Mouse (Mus musculus): ENCODE data around the gene Slc13a4.

The Slc13a4 gene

DNA sequence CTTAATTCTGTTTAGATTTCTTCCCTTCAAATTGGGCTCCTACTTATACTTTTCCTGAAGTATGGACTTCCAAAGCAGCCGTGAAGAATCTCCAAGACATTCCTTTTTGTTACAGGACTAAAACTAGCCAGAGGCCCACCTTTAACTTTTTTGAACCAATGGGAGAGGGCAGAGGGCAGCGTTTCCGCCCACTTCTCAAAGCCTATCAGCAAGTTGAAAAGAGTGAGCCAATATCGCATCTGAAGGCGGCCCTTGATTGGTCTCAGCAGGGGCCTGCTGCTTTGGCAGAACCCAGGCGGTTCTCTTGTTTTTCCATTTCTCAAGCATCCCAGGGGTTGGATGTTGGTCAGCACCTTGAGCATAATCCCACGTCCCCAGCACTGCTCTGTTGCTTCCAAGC is at the start of gene Slc13a4:
Slc13a4 (minus strand) TSS at position 95 of the 400 bp plus-strand sequence.
- DNase-seq (ENCODE audit: low spot score): no peak

DNA sequence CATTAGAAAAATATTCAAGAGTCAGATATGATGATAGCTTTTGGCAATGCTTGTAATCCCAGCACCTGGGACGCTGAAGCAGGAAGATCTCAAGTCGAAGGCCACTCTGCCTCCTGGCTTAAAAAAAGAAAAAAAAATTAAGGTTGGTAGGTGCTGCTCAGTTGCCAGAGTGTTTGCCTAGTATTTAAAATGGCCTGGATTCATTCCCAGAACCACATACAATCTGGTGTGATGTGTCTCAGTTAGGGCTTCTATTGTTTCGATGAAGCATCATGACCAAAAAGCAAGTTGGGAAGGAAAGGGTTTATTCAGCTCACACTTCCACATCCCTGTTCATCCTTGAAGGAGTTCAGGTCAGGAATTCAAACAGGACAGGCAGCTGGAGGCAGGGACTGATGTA is 47.4 kb upstream of the Slc13a4 start:
- no peak for DNase-seq (ENCODE audit: low spot score)

DNA sequence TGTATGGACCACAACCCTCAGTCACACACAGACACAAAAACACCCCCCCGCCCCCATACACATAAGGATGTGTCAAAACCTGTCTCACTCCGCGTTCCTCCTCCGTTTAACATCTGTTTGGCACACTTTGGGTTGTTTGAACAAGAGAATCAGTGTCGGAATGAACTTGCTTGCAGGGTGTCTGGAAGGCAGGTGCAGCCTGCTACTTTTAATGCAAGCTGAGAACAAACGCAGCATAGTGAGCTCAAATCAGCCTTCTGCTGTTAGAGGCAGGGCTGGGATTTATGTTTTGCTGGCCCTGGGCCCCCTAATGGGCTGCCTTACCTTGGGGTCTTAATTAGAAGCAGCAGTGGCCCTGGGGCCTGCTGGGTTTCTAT is 46.7 kb upstream of the Slc13a4 start:
- DNase-seq (ENCODE audit: low spot score): no peak

DNA sequence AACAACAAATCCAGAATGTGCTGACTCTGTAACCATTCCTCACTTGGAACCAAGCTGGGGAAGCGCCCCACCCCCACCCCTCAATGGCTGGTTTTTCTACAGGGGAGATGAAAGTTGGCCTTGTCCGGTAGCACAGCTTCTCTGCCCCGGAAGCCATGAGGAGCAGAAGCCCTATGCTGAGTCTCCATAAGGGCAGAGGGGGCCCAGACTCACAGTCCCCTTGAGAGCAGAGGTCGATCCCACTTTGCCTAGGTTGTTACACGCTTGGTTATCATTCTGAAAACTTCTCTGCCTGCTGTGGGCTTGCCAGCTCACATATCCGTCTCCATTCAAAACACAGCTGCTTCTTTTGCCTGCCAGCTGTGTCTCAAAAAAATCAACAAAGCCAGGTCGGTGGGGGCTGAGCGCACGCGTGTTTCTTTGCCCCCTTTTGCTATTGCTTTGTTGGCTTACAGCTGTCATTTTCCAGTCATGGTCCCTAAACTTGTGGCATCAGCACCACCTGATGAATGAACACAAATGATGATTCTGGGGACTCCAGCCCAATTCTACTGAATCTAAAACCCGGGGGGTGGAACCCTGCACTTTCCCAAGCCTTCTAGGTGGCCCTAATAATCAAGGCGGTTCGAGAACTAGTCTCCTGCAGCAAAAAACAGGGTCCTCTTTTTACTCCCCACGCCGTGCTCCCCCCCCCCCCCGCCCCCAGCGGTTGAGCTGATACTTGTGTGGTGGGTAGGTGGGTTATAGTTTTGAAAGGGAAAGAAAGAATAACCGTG is 46.1 kb upstream of the Slc13a4 start:
- no peak for DNase-seq (ENCODE audit: low spot score)

DNA sequence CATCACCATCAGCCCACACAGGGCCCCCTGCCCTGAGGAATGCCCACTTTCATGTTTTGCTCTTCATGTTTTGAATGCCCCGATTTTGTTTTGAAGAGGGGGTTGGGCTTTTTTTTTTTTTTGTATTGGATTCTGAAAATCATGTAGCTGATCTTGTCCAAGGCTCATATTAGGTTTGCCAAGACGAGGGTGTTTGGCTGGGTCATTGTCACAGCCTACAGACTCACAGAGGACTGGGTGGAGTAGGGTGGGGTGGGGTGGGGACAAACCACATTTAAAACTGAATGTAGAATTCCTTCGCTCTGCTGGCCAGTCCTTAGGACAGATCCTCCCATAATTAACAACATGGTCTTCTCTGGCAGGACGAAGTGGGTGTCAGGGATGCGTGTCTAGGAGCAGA is 45.5 kb upstream of the Slc13a4 start:
- no peak for DNase-seq (ENCODE audit: low spot score)

DNA sequence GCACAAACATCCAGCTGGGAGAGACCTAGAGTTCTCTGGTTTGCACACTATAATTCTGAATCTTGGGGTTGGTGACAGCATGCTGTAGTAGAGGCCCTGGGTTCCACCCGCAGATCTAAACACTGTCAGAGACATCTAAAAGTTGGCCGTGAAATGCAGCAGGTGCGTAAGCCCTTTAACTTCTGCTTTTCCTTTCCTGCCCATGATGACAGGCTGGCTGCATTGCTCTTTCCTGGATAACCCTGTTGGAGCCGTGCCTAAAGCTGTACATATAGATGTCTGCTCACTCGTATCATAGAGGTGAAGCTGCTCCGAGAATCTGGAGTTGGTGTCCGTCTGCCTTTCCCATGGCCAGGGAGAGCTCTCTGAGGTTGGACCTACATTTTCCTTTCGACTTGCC is 44.9 kb upstream of the Slc13a4 start:
- DNase-seq (ENCODE audit: low spot score): no peak

DNA sequence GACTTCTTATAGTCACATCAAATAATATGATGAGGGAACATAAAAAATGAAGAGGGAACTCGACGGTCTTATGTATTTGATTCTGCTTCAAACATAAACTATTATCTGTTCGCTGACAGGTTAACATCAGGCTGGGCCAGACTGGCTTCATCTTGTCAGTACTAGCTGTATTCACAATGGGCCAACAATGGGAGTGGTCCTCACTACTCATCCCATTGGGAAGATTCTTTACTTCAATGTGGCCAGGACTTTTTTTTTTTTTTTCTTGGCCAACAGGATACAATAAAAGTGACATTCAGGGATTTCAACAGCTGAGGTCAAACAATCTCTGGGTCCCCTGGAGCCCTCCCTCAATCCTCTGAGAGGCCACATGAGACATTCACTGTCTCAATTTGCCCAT is 43.9 kb upstream of the Slc13a4 start:
- no peak for DNase-seq (ENCODE audit: low spot score)

DNA sequence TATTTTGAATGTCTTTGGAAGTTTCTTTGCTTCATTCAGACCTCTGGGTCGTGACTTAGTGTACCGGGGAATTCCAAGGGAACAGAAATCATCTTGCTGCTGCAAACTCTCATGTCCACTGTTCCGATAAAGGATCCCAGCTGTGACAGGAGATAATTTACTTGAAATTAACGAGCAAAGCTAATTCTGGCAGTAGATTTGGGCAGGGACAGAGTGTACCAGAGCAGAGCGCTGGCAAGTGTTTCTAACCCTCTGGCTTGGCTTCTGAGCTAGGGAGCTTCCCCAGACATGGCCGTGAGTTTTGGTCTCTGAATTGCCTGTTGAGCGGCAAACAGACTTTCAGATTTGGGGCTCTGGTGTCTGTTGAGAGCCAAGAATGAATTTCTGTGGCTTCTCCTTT is 41.9 kb upstream of the Slc13a4 start:
- no peak for DNase-seq (ENCODE audit: low spot score)

DNA sequence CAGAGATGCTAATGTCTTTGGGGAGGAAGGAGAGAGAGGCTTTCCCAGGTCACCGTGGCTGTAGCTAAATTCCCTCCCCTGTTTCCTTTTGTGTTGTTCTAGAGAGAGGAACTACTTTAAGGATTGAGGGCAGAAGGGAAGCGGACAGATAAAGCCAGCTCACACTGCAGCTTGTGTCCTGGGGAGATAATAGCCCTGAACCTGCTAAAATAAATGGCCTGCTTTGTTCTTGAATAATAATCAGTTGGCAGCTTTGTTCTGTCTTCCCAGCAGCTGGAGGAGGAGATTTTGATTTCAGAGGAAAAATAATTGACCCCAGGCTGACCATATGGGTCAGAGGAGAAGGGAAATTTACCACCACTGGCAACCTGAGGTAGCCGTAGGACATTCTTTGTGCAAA is 30.7 kb upstream of the Slc13a4 start:
- DNase-seq (ENCODE audit: low spot score): no peak

DNA sequence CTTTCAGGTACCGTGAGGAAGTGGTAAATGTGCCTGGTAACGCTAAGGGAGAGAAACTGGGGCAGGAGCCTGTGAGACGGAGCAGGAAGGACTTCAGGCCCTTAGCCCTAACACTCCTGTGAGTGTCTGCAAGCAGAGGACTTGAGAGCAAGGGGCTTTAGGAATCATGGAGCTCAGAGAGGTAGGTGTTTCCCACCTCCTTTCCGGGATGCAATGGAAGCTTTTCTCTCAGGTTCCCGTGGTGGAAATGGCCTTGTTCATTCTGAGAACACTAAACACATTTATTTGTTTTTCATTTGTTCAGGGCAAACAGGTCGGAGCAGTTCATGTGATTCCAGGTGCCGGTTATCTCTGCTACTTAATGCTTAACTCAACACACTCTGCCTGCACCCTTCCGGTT is 29.9 kb upstream of the Slc13a4 start:
- DNase-seq (ENCODE audit: low spot score): no peak

DNA sequence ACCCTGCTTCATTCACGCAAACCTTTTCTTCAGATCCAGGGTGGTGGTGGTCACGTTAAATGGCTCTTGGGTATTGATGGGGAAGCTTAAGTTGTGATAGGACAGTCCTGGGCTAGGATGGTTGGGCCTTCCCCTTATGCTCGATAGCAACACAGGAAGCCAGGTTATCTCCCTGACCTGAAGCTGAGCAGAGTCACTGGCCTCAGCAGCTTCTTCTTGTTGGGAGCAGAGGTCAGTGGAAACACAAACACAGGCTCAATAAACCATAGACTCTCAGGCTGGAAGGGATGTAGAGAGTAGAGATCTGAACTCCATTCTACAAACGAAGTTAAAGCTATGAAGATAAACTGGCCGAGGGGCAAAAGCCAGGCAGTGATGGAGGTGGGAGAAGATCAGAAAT is 27.5 kb upstream of the Slc13a4 start:
- no peak for DNase-seq (ENCODE audit: low spot score)

DNA sequence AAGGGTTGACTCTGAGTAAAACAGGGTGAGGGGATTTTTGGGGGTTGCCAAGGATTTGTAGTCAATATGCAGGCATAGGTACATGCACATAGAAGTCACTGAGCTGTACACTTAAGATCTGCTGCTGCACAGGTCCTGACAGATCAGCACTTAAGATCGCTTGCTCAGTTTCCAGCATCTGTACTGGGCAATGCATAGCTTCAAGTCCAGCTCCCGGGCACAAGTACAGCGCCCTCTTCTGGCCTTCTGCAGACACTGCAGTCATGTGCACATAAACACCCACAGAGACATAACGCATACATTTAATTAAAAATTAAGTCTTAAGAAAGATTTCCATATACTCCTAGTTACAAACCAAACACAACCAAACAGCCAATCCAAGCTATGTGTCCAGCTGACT is 26.3 kb upstream of the Slc13a4 start:
- no peak for DNase-seq (ENCODE audit: low spot score)

DNA sequence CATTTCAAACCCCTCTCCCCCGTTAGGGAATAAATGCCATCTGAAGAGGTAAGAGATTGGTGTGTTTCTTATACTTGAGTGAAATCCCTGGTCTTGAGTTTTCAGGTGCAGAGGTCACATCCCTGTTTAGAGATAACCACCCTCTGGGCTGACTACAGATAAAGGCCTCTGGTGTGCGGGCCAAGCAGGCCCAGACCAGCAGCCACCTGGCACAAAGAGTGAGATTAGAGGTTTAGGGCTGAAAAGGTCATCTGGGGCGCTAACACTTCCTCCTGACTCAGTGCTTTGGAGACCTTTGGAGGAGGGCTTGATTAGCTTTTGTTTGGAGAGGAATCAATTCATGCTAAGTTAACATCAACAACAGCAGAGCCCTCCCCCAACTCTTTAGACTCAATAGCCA is 25.7 kb upstream of the Slc13a4 start:
- no peak for DNase-seq (ENCODE audit: low spot score)

DNA sequence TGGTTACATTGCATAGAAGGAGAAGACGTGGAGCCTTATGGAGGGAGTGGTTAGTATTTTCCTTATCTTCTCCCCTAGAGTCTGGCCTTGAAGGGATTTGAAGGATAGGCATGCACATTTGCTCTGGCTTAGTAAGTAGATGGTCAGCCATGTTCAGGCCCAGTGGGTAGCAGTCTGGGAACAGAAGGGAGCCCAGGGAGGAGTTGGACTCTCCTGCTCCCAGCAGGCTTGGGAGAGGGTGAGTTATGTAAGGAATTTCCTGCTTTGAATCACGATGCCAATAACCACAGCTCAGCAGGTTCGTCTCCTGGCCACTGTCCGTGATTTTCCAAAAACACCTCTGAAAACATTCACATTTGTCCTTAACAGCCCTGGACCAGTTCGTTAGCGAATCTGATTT is 22.9 kb upstream of the Slc13a4 start:
- no peak for DNase-seq (ENCODE audit: low spot score)

DNA sequence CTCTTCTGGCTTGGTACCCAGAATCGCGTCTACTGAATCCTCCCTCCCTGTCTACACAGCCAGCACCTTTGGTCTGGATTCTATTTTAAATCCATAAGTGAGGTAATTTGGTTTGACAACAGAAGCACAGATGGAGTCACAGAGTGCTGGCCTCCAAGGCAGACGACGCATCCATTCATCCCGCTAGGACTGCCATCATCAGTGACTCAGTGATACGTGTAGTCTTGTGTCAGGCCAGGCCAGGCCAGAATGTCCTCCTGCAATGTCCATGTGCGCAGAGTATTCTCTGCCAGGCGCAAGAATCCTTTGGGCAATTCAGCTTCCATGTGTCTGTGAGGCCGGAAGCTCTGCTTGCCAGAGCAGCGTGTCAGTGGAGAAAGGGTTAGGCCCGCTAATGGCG is 22.0 kb upstream of the Slc13a4 start:
- no peak for DNase-seq (ENCODE audit: low spot score)

DNA sequence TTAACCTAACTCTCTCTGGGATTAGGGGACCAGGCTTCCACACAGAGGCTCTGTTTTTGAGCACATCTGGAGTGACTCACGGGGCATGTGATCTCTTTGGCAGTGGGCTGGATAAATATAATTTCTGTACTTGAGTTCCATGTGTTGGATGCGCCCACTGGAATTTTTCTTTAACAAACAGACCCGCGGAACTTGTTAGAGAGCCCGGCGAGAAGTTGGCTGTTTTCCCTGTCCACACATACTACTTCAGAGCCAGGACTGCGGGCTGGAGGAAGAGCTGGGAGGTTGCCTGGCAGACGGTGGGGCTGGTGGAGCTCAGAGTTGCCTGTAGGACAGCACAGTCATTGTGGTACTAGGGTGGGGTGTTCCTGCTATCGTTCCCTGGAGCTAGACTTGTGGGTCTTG is 18.2 kb upstream of the Slc13a4 start, which contains the start of gene Fam180a:
Fam180a (minus strand) TSS at position 31 of the 405 bp plus-strand sequence.
- DNase-seq (ENCODE audit: low spot score): no peak

DNA sequence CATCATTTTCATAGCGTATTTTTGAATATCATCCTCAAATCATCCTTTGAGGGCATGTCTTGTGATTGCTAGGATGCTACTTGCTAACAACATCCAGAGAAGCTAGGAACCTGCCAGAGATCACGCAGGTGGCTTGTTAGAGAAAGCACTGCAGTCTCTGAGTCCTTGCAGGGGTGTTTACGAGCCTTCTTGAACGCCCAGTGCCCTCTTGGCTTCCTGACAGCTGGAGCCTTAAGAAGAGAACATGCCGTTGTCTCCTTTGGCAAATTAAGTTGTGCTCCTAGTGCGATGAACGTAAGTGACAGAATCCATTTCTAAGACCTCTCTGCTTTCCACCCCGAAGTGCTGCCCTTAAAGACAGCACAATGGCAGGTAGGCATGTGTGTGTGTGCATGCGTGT is 16.4 kb upstream of the Slc13a4 start:
- DNase-seq (ENCODE audit: low spot score): no peak

DNA sequence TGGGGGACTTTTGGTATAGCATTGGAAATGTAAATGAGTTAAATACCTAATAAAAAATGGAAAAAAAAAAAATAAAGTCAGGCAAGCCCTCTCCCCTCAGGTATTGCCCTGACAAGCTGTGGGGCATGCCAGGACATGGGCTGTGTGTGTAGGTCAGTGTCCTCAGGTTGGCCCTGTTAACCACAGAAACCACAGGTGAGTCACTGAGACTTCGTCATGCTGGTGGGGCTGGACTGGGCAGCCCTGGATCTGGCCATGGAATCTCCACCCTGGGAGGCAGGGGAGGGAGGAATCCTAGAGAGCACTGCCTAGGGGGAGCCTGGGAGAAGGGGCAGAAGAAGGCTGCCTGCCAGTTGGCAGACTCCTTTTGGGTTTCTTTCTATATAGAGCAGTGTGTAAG is 15.1 kb upstream of the Slc13a4 start:
- no peak for DNase-seq (ENCODE audit: low spot score)

DNA sequence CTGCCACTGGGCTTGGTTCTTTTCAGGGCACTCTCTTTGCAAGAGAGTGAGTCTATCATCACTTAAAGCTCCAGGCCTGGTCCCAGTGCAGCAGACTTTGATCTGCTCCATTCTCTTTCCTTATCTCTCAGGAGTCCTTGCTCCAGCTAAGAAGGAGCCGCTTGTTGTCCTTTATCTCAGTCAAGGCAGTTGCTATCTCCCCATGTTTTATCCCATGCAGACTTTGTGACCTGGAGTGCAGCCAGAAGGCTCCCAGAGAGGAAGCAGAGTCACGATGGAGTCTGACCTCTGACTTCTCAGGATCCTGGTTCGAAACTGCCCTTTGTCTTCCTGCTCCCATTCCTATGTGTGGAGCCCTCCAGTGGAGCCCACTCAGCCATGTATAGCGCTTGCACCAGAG is 13.2 kb upstream of the Slc13a4 start:
- DNase-seq (ENCODE audit: low spot score): no peak

DNA sequence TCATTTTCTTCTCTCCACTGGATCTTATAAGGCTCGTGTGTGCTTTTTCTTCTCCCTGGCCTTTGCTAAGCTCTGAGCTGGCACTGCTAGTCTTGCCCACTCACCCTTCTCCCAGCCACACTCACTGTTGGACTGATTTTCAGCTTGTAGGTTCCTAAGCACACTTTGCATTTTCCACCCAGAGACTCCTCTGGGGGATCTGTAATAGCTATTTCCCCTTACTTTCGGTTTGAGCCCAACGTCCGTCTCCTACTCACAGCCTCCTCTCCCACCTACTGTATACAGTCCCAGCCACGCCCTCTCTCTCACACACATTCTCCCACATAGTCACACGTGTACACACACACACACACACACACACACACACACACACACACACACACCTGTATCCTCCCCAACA is 11.9 kb upstream of the Slc13a4 start:
- no peak for DNase-seq (ENCODE audit: low spot score)

DNA sequence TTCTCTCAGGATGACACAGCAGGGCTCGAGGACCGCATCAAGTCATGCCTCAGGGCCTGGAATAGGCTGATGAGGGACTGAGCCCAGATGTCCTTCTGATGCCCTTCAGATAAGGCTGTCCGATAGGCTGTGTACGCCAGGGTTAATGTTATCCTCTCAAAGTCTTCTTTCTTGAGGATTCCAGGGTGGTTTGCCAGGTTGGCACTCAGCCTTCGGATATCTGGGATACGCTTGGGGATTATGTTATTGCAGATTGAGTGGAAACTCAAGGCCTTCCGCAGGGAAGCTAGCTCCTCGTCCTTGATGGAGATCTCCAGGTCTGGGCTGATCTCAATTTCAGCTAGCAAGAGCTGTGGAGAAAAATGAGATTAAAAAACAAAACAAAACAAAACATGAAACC is 5.6 kb upstream of the Slc13a4 start:
- no peak for DNase-seq (ENCODE audit: low spot score)

DNA sequence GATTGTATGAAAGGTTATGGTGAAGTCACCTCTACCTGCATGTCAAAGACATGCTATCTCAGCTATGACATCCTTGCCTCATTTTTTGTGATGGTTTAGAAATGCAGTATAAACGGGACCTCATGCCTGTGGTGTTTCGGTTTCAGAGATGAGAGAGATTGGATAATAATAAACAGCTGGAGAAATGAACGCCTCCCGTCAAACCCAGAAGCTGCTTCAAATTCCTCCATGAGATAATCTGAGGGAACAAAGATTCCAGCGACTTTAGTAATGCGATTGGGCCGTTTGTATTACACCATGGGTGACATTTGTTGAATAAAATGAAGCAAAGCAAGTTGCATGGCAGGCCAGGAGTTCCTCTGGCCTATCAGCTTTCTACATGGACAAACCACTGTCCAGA is 1.5 kb upstream of the Slc13a4 start:
- no peak for DNase-seq (ENCODE audit: low spot score)

DNA sequence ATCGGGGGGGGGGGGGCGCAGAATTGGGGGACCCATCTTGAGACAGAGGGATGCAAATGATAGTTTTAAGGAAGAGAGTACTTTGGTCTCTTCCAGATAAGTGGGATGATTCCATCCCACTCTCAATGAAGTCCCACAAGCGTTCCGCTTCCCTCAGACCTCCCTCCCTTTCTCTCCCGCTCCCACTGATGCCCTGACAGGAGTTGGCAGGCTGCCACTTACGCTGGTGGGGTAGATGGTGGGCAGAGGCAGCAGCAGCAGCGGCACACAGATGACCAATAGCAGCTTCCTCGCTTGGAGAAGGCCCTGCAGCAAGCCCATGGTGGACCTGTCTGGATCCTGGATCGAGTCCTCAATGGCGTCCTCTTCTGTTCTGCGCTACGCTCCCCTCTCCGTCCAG is 795 bp downstream of the Slc13a4 start:
- no peak for DNase-seq (ENCODE audit: low spot score)

DNA sequence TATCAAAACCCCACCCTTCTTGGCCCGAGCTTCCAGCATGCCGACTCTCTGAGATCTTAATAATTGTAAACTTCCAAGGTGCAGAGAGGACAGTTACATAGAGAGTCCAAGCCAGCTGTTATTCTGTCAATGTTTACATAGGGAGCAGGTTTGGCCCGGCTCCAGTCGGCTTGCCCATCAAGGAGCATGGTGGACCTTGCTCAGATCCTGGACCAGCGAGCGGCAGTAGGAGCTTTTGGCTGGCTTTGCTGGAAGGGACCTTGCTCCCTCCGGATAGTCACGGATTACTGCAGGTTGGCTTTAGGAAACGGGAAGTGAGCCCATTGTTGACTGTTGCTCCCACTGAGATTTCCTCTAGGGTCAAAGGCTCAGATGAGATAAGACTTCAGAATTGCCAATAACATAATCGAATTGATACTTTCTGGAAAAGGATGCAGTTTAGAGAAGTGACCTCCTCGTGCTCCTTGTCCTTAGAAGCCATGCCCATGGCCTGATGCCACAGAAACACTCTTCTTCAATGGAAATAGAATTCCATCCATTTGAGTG is 4.5 kb downstream of the Slc13a4 start:
- DNase-seq (ENCODE audit: low spot score): no peak
